Mouse (Mus musculus): ENCODE measurements around the gene Slc44a5.

- TF ChIP-seq EP300 (IDR thresholded peaks at IDR 0.05; ENCODE audit: insufficient read depth, low read depth, low read length) (no peak), POLR2A (IDR thresholded peaks at IDR 0.05; ENCODE audit: insufficient read depth, low read depth, low read length) (no peak), CTCF (IDR thresholded peaks at IDR 0.05) (no peak)
These were observed 29.3 kb upstream of the Slc44a5 start for GRCm38 (mm10) chr3:153943901-153944334.
